Mouse (Mus musculus) gastrocnemius, adult 8-10 months (tissue): ENCODE data around the gene Mettl18. TPM values are rescaled to one million over a fixed set of nuclear protein-coding genes. Genes with fewer than 3 reads are reported as not detected.
"Not testable (repeated sequence)": the region's sequence is repeated elsewhere in the genome, so short reads cannot be mapped to it uniquely, and the experiment has no call there.

ENCODE experiments used
- DNase-seq, 2 experiments: peaks; one replicate each; pipeline ENCODE4 v3.0.0; 2022; ENCODE audit warnings: low spot score in 2 of 2
- total RNA-seq, 4 experiments: library from RNA; stranded (reverse); gene quantifications; 2 replicates each; pipeline ENCODE4 v1.2.4; 2022

Gene Mettl18
- total RNA-seq: 1 to 10 TPM; 3.1 to 4.9 (median 4.3) TPM

- DNase-seq: peak; percentile 76 to 77
Measured at GRCm38 (mm10) chr1:163994721-163995608, at the start of gene Mettl18, which contains the start of gene BC055324. Mettl18 (plus strand) TSS chr1:163994889. BC055324 (minus strand) TSS chr1:163994796.

GRCm38 (mm10) chr1:163953396-163953795 lies 41.3 kb upstream of the Mettl18 start:
- no peak for DNase-seq

- no peak for DNase-seq
Measured at GRCm38 (mm10) chr1:163958036-163958435, 36.7 kb upstream of the Mettl18 start.

GRCm38 (mm10) chr1:163964008-163964689 lies 30.5 kb upstream of the Mettl18 start:
- DNase-seq: no peak

GRCm38 (mm10) chr1:163974471-163974870 lies 20.2 kb upstream of the Mettl18 start:
- no peak for DNase-seq

- DNase-seq: no peak
Measured at GRCm38 (mm10) chr1:163975088-163975487, 19.6 kb upstream of the Mettl18 start.

- no peak for DNase-seq
Measured at GRCm38 (mm10) chr1:163976515-163976914, 18.2 kb upstream of the Mettl18 start.

- DNase-seq: no peak
Measured at GRCm38 (mm10) chr1:163992371-163992770, 2.3 kb upstream of the Mettl18 start.

- no peak for DNase-seq
Measured at GRCm38 (mm10) chr1:163994173-163994720, 442 bp upstream of the Mettl18 start.

- DNase-seq: no peak
Measured at GRCm38 (mm10) chr1:163995609-163995913, 872 bp downstream of the Mettl18 start.

- DNase-seq: no peak
Measured at GRCm38 (mm10) chr1:164001831-164002452, 7.3 kb downstream of the Mettl18 start.

GRCm38 (mm10) chr1:164004311-164004710 lies 9.6 kb downstream of the Mettl18 start:
- DNase-seq: no peak

- DNase-seq: no peak
Measured at GRCm38 (mm10) chr1:164009235-164009634, 14.5 kb downstream of the Mettl18 start.

- DNase-seq: no peak
Measured at GRCm38 (mm10) chr1:164014616-164015015, 19.9 kb downstream of the Mettl18 start.

- no peak for DNase-seq
Measured at GRCm38 (mm10) chr1:164018221-164018896, 23.7 kb downstream of the Mettl18 start.

GRCm38 (mm10) chr1:164019789-164020188 lies 25.1 kb downstream of the Mettl18 start:
- no peak for DNase-seq

- not testable (repeated sequence) for DNase-seq
Measured at GRCm38 (mm10) chr1:164020746-164021145, 26.1 kb downstream of the Mettl18 start.

GRCm38 (mm10) chr1:164022106-164022505 lies 27.4 kb downstream of the Mettl18 start:
- not testable (repeated sequence) for DNase-seq

- DNase-seq: no peak
Measured at GRCm38 (mm10) chr1:164025685-164026084, 31.0 kb downstream of the Mettl18 start.

- no peak for DNase-seq
Measured at GRCm38 (mm10) chr1:164027416-164027815, 32.7 kb downstream of the Mettl18 start.
